Mouse (Mus musculus): ENCODE results near the gene Mapk1ip1l. TPM values are rescaled to one million over a fixed set of nuclear protein-coding genes. Genes with fewer than 3 reads are reported as not detected.
A peak's percentile ranks its signal among the peaks of the same experiment; 100 is the strongest.

Gene Mapk1ip1l
- total and polyA plus RNA-seq, 3 experiments = 33.8 to 159 (median 59.5) TPM

- peak; percentile 97 for TF ChIP-seq MYC (IDR thresholded peaks at IDR 0.05; ENCODE audit: low read depth, low read length)
- TF ChIP-seq UBTF (IDR thresholded peaks at IDR 0.05; ENCODE audit: borderline replicate concordance, insufficient read depth, low read depth, low read length) = no peak
- no peak for TF ChIP-seq ZNF384 (IDR thresholded peaks at IDR 0.05; ENCODE audit: low read depth, low read length)
Observed at GRCm38 (mm10) chr14:47364742-47365449, 66.8 kb downstream of the Mapk1ip1l start (continued).

- peak overlapping the region; percentile 26 to 40; a peak in 3 of 4 replicates for H3K4me3 ChIP-seq (ENCODE audit: control insufficient read depth in 1 of 2, insufficient read depth in 1 of 2, low read depth in 2 of 2, low read length in 2 of 2)
- no peaks in the 10 kb centered on the region for H3K9me3 ChIP-seq (replicated peaks; ENCODE audit: insufficient read depth, low read length)
- H3K4me1 ChIP-seq (ENCODE audit: control insufficient read depth in 1 of 2, insufficient read depth in 2 of 2, low read length in 2 of 2) = peaks cover 8 to 31% of the 10 kb centered on the region in 2 experiments
- H3K79me2 ChIP-seq (ENCODE audit: control insufficient read depth, insufficient read depth, low read length, poor library complexity) = no peaks in the 10 kb centered on the region
- H3K27ac ChIP-seq (ENCODE audit: control insufficient read depth, low read depth, low read length) = peak overlapping the region; percentile 48
- TF ChIP-seq EP300 (IDR thresholded peaks at IDR 0.05; ENCODE audit: low read depth in 1 of 2, low read length in 2 of 2) (no peak), MAZ (IDR thresholded peaks at IDR 0.05; ENCODE audit: low read depth, low read length) (no peak), USF2 (IDR thresholded peaks at IDR 0.05; ENCODE audit: borderline replicate concordance in 1 of 2, insufficient read depth in 1 of 2, low read depth in 1 of 2, low read length in 2 of 2) (no peak), MAFK (IDR thresholded peaks at IDR 0.05; ENCODE audit: borderline replicate concordance, low read depth, low read length) (no peak), ETS1 (IDR thresholded peaks at IDR 0.05; ENCODE audit: low read depth, low read length) (peak; percentile 66), POLR2AphosphoS2 (IDR thresholded peaks at IDR 0.05; ENCODE audit: low read length) (no peak), TCF12 (IDR thresholded peaks at IDR 0.05; ENCODE audit: low read depth, low read length) (0 out of 2 replicates have a peak, but pooled peaks have one; percentile 34), TAL1 (IDR thresholded peaks at IDR 0.05; ENCODE audit: low read length) (no peak), TBP (IDR thresholded peaks at IDR 0.05; ENCODE audit: low read depth, low read length) (peak; percentile 47; the same call in 1 of the 2 replicates), ZNF384 (IDR thresholded peaks at IDR 0.05; ENCODE audit: low read depth, low read length) (no peak), GATA1 (IDR thresholded peaks at IDR 0.05; ENCODE audit: low read depth, low read length) (peak; percentile 62), ELF1 (IDR thresholded peaks at IDR 0.05; ENCODE audit: low read depth, low read length) (no peak), MYC (IDR thresholded peaks at IDR 0.05; ENCODE audit: low read depth, low read length) (no peak), USF1 (IDR thresholded peaks at IDR 0.05; ENCODE audit: low read depth, low read length) (no peak), SMC3 (IDR thresholded peaks at IDR 0.05; ENCODE audit: low read depth, low read length) (no peak), MXI1 (IDR thresholded peaks at IDR 0.05; ENCODE audit: low read depth, low read length) (no peak; the same call in 1 of the 2 replicates), RAD21 (IDR thresholded peaks at IDR 0.05; ENCODE audit: low read depth, low read length) (no peak), MEF2A (IDR thresholded peaks at IDR 0.05; ENCODE audit: extremely low read depth, insufficient replicate concordance, low read depth, low read length, poor library complexity, severe bottlenecking) (0 out of 2 replicates have a peak, but pooled peaks have one; percentile 9), POLR2A (IDR thresholded peaks at IDR 0.05; ENCODE audit: control insufficient read depth in 1 of 2, insufficient read depth in 1 of 2, low read depth in 1 of 2, low read length in 2 of 2, poor library complexity in 1 of 2) (no peak), RCOR1 (IDR thresholded peaks at IDR 0.05; ENCODE audit: low read depth, low read length) (no peak)
- H3K36me3 ChIP-seq (ENCODE audit: control insufficient read depth in 1 of 2, insufficient read depth in 2 of 2, low read length in 2 of 2) = peaks cover 0 to 22% of the 10 kb centered on the region in 2 experiments; a peak in 2 of 4 replicates
- peak; percentile 66 for DNase-seq (ENCODE audit: low read depth, low spot score)
- peak overlapping the region; percentile 58 for H3K9ac ChIP-seq (ENCODE audit: control insufficient read depth, low read depth, low read length, poor library complexity, severe bottlenecking)
- H3K27me3 ChIP-seq (ENCODE audit: control insufficient read depth in 1 of 2, insufficient read depth in 2 of 2, low read length in 2 of 2) = no peaks in the 10 kb centered on the region
Observed at GRCm38 (mm10) chr14:47366881-47367321, 68.8 kb downstream of the Mapk1ip1l start.
